Mouse (Mus musculus) E14TG2a.4 (cell line): ENCODE data around the gene Gm28043.

Experiments
- CTCF ChIP-seq: conservative IDR thresholded peaks from 2 replicates; pipeline ENCODE4 v1.5.1; 2014; ENCODE audit warnings: low read length
- NANOG ChIP-seq: IDR thresholded peaks from 2 replicates; pipeline ENCODE4 v1.6.1; 2014; ENCODE audit warnings: borderline replicate concordance, low read length, mixed read lengths
- POU5F1 ChIP-seq: IDR thresholded peaks from 2 replicates; pipeline ENCODE4 v1.6.1; 2014; ENCODE audit warnings: low read length, borderline replicate concordance

- no peak for TF ChIP-seq CTCF
- TF ChIP-seq NANOG, result no peak
- TF ChIP-seq POU5F1, result no peak
These were observed 25.3 kb upstream of the Gm28043 start for GRCm38 (mm10) chr17:29589221-29589898.
